Mouse (Mus musculus) mouse embryonic stem cell (cell line): ENCODE data around the gene Bag5.
"Not testable (repeated sequence)": the region's sequence is repeated elsewhere in the genome, so short reads cannot be mapped to it uniquely, and the experiment has no call there.

Experiments used
- in situ Hi-C, 2 experiments: fragments of 300-500 bp; cut with MboI; formaldehyde crosslinking; loops; 1 replicate in 1 of 2; 3 replicates in 1 of 2; pipeline ENCODE4 v1.14.3; 2019 to 2020; ENCODE audit warnings: low sequenced_read_pairs in 2 of 2, low pct_unique_long_range_greater_than_20kb in 1 of 2, mixed read lengths in 1 of 2; ENCODE audit not compliant: unreplicated experiment in 1 of 2

Gene Bag5

DNA sequence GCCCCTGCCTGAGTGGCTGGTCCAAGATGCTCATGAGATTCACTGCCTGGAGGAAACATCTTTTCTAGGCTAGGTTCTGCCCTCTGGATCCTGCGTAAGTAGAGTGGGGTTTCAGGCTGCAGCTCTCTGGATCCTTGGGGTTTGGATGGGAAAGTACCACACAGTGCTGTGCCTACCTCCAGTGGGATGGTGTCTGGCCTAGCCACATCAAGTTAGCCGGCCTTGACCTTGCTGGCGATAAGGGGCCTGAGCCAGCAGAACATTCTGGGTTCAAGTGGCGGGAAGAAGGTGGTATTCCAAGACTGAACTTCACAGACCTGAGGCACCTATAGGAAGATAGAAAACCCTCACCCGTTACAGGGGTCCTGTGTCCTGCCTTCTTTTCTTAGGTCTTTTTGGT is 45.6 kb downstream of the Bag5 start:
- in situ Hi-C loops, result no loop called here

DNA sequence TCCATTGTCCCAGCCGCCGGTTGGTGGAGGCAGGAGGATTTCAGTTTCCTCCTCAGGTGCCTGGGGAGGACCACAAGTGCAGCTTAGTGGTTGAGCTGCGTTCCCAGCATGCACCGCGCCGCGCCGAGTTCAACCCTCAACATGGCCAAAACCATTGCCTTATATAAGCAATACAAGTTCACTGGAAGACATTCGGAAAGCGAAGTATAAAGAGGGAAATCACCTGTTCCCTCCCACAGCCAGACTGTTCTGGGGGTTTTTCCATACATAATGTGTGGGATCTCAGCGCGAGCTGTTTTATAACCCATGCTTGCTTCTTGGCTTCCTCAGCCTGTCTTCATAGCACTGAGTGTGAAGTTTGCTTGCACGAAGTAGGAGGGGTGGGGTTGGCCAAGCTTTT is 46.7 kb downstream of the Bag5 start:
- in situ Hi-C loops, result no loop called here

DNA sequence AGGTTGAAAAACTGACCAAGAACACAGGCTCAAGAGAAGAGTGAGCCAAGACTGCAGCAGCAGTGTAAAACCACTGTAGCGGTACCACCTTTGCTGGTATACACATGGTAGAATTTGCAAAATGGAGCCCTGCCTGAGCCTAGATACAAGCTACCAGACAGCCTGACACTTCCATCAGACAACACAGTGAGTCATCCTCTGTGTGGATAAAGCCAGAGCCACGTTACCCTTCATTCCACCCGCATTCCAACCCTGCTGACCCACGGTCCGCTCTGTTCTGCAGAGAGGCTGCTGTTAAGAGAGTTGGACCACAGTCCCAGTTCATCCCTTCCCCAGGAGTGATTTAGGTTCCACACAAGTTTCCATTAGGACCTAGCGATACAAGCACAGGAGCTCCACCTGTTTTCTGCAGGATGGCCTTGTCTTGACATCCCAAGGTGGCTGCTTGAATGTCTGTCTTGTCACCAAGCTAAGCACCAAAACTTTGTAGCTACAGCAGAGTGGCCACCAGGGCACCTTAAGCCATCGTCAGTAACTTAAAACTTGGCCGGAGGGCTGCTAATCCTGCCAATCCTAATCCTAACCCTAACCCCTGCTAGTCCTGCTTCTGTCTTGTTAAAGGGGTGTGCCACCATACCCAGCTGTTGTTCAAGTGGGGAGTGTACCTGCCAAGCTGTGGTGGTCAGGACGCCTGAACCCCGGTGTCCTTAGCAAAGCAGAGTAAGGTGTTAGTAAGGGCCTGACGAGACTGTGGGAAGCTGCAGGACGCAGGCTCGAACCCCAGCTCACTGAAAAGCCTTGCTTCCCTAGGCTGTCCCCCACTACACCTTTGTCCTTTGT is 47.8 kb downstream of the Bag5 start:
- in situ Hi-C loops, result no loop called here

DNA sequence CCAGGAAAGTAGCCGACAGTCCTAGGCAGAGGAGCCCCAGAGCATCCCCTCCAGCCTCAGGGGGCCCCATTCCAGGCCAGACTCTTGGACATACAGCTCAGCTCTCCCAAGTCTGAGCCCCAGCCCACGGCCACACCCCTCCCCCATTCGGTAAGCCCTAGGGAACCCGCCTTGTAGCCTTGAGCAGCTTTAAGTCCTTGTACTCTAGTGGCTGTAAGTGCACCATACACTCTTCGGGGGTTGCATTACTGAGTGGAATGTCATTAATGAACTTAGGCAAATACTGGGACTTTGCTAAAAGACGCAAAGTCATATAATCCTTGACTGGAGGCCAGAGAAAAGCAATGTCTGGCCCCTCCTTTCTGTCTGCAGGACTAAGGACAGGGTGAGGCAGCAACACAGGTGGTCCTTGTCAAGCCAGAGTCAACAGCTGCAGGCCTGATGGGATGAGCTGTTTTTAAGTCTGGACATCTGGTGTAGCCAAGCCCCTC is 48.9 kb downstream of the Bag5 start:
- in situ Hi-C loops, result no loop called here

DNA sequence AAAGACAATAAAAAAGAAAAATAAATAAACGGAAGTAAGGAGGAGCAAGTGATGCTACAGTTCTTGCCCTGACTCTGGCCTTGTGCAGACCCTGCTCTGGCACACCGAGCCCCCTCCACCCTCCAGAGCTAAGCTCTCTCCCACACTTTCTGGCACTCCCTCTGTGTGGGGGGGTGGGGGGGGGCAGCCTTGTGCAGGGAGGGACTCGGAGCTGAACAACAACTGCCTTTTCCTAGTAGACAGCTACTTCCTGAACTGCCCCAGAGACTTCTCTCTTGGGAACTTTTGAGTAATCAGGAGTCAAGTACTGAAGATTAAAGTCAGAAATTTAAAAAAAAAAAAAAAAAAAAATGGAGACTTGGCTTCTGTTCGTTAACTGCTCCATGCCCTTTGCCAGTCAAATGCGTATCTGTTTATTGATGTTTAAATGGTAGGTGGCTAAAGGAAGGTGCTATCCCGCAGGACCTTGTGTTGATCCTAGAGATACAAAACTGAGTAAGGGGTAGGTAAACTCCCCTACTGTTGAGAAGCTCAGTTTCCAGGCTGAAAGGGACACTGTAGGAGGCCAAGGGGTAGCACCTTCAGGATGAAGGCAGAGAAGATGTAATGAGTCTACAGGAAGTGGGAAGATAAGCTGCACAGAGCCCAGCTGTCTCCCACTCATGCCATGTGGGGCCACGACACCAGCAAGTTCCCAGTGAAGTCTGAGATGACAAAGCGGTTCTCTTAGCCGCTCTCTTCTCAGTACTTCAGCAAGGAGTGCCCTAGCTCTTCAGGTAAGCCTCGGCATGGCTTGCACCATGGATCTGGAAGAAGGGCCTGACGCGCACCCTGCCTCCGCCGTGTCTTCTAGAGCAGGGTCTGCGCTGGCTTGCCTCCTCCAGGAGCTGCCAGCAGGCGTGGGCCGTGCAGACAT is 49.6 kb downstream of the Bag5 start:
- in situ Hi-C loops, result no loop called here

DNA sequence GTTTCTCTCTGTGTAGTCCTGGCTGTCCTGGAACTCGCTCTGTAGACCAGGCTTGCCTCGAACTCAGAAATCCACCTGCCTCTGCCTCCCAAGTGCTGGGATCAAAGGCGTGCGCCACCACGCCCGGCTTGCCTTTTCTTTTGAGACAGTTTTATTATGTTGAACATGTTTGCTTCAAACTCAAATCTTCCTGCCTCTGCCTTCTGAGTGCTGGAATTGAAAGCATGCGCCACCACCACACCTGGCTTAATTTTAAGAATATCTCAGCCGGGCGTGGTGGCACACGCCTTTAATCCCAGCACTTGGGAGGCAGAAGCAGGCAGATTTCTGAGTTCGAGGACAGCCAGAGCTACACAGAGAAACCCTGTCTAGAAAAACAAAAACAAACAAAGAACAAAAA is 51.5 kb downstream of the Bag5 start:
- in situ Hi-C loops, result not testable (repeated sequence)

DNA sequence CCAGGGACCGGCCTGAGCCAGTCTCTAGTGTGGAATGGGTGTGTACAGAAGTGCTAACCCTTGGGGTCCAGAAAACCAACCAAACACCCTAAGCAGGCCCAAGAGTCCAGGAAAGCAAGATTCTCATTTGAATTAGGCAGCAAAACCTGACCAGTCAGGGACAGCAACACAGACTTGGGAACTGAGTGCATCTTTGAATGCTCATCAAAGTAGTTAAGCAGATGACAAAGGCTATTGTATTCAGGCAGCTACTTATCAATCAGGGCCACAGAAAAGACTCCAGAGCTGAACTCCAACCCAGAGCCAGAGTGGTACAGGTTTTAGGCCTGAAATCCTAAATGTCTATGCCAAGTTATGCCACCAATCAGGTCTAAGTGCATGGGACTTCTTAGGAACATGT is 52.4 kb downstream of the Bag5 start:
- in situ Hi-C loops, result no loop called here
